Mouse (Mus musculus) ZHBTc4 (cell line): ENCODE data around the gene Mrpl22.
A peak's percentile ranks its signal among the peaks of the same experiment; 100 is the strongest.
"Not testable (repeated sequence)": the region's sequence is repeated elsewhere in the genome, so short reads cannot be mapped to it uniquely, and the experiment has no call there.

ENCODE experiments used
- DNase-seq: peaks from one replicate; pipeline ENCODE4 v3.0.0-alpha.2; 2011; ENCODE audit warnings: low read depth, low spot score

Mrpl22 gene

GRCm38 (mm10) chr11:58180756-58181155 is 9.3 kb downstream of the Mrpl22 start:
- DNase-seq: no peak

GRCm38 (mm10) chr11:58183579-58183978 is 12.1 kb downstream of the Mrpl22 start:
- no peak for DNase-seq

- DNase-seq: no peak
These were observed 18.2 kb downstream of the Mrpl22 start for GRCm38 (mm10) chr11:58189675-58190074.

- DNase-seq: no peak
These were observed 21.9 kb downstream of the Mrpl22 start for GRCm38 (mm10) chr11:58193326-58193725.

- DNase-seq: no peak
These were observed 22.5 kb downstream of the Mrpl22 start for GRCm38 (mm10) chr11:58193860-58194520.

GRCm38 (mm10) chr11:58198663-58199062 is 27.2 kb downstream of the Mrpl22 start:
- DNase-seq: no peak

- DNase-seq: not testable (repeated sequence)
These were observed 28.0 kb downstream of the Mrpl22 start, which contains the start of the genes Igtp and Irgm2 for GRCm38 (mm10) chr11:58199229-58200037. Igtp (plus strand) TSS chr11:58199556. Irgm2 (plus strand) TSS chr11:58199618.

- no peak for DNase-seq
These were observed 28.8 kb downstream of the Mrpl22 start for GRCm38 (mm10) chr11:58200226-58200625.

- DNase-seq: no peak
These were observed 29.6 kb downstream of the Mrpl22 start for GRCm38 (mm10) chr11:58201052-58201451.

- no peak for DNase-seq
These were observed 38.9 kb downstream of the Mrpl22 start for GRCm38 (mm10) chr11:58210321-58210886.

GRCm38 (mm10) chr11:58211062-58211681 is 39.7 kb downstream of the Mrpl22 start:
- DNase-seq: peak; percentile 28

GRCm38 (mm10) chr11:58211682-58212067 is 40.2 kb downstream of the Mrpl22 start:
- no peak for DNase-seq

GRCm38 (mm10) chr11:58213673-58214342 is 42.3 kb downstream of the Mrpl22 start:
- no peak for DNase-seq

- DNase-seq: peak; percentile 74
These were observed 43.1 kb downstream of the Mrpl22 start for GRCm38 (mm10) chr11:58214391-58215048.

- DNase-seq: not testable (repeated sequence)
These were observed 43.6 kb downstream of the Mrpl22 start for GRCm38 (mm10) chr11:58215049-58215430.

- DNase-seq: no peak
These were observed 44.4 kb downstream of the Mrpl22 start for GRCm38 (mm10) chr11:58215814-58216213.

GRCm38 (mm10) chr11:58216823-58217222 is 45.4 kb downstream of the Mrpl22 start:
- no peak for DNase-seq

GRCm38 (mm10) chr11:58223751-58224150 is 52.3 kb downstream of the Mrpl22 start:
- DNase-seq: no peak

GRCm38 (mm10) chr11:58224313-58224712 is 52.9 kb downstream of the Mrpl22 start:
- no peak for DNase-seq

- DNase-seq: not testable (repeated sequence)
These were observed 53.4 kb downstream of the Mrpl22 start for GRCm38 (mm10) chr11:58224872-58225271.

- peak; percentile 74 for DNase-seq
These were observed 54.2 kb downstream of the Mrpl22 start for GRCm38 (mm10) chr11:58225655-58226054.
